ENCODE assay signal across 8 mouse cellular contexts in the genomic region with DNA sequence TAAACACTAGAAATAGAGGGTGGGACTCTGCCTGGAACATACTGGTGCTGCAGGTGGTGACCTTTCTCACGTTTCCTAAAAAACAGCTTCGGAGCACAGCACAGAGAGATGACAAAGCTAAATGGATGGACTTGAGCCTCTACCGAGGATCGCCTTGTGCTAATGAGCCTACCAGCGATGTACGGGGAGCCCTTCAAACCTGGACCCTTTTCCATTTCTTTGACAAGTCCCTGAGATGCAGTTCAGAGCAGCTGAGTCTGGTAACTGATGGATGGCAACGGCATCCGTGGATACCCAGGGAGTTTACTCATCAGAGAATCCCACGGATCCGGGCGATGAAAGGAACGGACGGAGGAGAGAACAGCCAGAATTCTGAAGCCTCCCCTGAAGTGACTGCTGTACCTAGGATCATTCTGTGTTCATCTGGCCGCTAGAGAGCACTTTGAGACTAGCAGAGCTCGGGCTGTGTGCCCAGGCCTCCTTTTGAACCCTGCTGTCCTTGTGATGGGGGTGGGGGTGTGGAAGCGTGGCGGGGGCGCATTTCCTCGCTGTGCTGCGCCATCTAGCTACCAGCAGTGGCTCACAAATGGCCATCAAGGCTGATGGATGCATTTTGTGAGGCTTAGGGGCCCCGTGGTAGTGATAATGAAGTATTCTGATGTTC. TPM values are rescaled to one million over a fixed set of nuclear protein-coding genes. Genes with fewer than 3 reads are reported as not detected.
DNase-seq lines count a peak whose midpoint lies in the region; ATAC-seq lines count a peak whose summit lies in the region.

No protein-coding gene starts in this region.

- DNase-seq in adrenal gland, adult 18-20 months (ENCODE audit: low spot score in 2 of 2): peak; percentile 35 to 44
- peak; percentile 78 to 82 for DNase-seq in cerebellum, postnatal 36 days
- DNase-seq in frontal cortex, postnatal 25 days (ENCODE audit: low spot score in 2 of 2): peak; percentile 56 to 72
- peak; percentile 77 for DNase-seq in hindbrain, embryonic 11.5 days (ENCODE audit: low spot score)
- DNase-seq in layer of hippocampus, adult 9-11 months: peak; percentile 76
- peak; percentile 84 for DNase-seq in retina, embryonic 14.5 days (ENCODE audit: low spot score)
- no peak for DNase-seq in spleen, adult 18-20 months

- peak; percentile 94 for ATAC-seq in hindbrain, embryonic 11.5 days (ENCODE audit: low FRiP score)
- peak; percentile 91; the same call in 1 of the 2 replicates for ATAC-seq in lung, embryonic 15.5 days (ENCODE audit: borderline replicate concordance, extremely low read depth, low FRiP score, low TSS enrichment)

- H3K4me3 ChIP-seq in hindbrain, embryonic 11.5 days (ENCODE audit: low read depth, low read length): 0 out of 2 replicates have a peak overlapping the region, but pooled peaks have one; percentile 10
- H3K4me3 ChIP-seq in lung, embryonic 15.5 days: peak overlapping the region; percentile 32

- H3K4me1 ChIP-seq in hindbrain, embryonic 11.5 days (replicated peaks; ENCODE audit: control insufficient read depth, insufficient read depth, low read length): no peaks in the 10 kb centered on the region
- peaks cover 11% of the 10 kb centered on the region for H3K4me1 ChIP-seq in lung, embryonic 15.5 days

- H3K27ac ChIP-seq in hindbrain, embryonic 11.5 days (ENCODE audit: low read depth, low read length): no peak overlapping the region
- H3K27ac ChIP-seq in lung, embryonic 15.5 days: no peak overlapping the region

- H3K9me3 ChIP-seq in hindbrain, embryonic 11.5 days (ENCODE audit: control insufficient read depth, low read length): no peaks in the 10 kb centered on the region
- no peaks in the 10 kb centered on the region for H3K9me3 ChIP-seq in lung, embryonic 15.5 days

- H3K4me2 ChIP-seq in hindbrain, embryonic 11.5 days (replicated peaks; ENCODE audit: low read depth, low read length): peak overlapping the region; percentile 36
- peak overlapping the region; percentile 62 for H3K4me2 ChIP-seq in lung, embryonic 15.5 days

- H3K36me3 ChIP-seq in hindbrain, embryonic 11.5 days (ENCODE audit: control insufficient read depth, insufficient read depth, low read length): no peaks in the 10 kb centered on the region
- no peaks in the 10 kb centered on the region for H3K36me3 ChIP-seq in lung, embryonic 15.5 days

- WGBS in hindbrain, embryonic 11.5 days: 12% methylated on average over 21 of the region's 21 CpGs
- WGBS in lung, embryonic 15.5 days: 11% methylated on average over 21 of the region's 21 CpGs

- H3K9ac ChIP-seq in hindbrain, embryonic 11.5 days (ENCODE audit: low read depth, low read length): peak overlapping the region; percentile 8; the same call in 1 of the 2 replicates
- 0 out of 2 replicates have a peak overlapping the region, but pooled peaks have one; percentile 28 for H3K9ac ChIP-seq in lung, embryonic 15.5 days

- H3K27me3 ChIP-seq in hindbrain, embryonic 11.5 days (ENCODE audit: control insufficient read depth, insufficient read depth, low read length): no peaks in the 10 kb centered on the region
- no peaks in the 10 kb centered on the region for H3K27me3 ChIP-seq in lung, embryonic 15.5 days

RNA-seq across cellular contexts. Expression of a gene that starts 1.6 kb away (rescaled TPM):
- total RNA-seq in adrenal gland, adult 18-20 months (2021): 1 to 10 TPM in 1 of 2 experiments, under 1 TPM in 1; 0.96 to 2.9 TPM
- polyA plus RNA-seq in hindbrain, embryonic 11.5 days (2014; fragmentation: Nextera tagmentation; extraction: Ambion mirVana): 30.8 and 31.4 TPM in 2 replicates
- 19.9 and 20.1 TPM in 2 replicates for polyA plus RNA-seq in lung, embryonic 15.5 days (2015; fragmentation: Nextera tagmentation; extraction: Ambion mirVana)

Comparison
In these comparisons a context has a peak if more than half of its experiments do, and no peak if none do; other contexts are left out.
1. DNase-seq: peak in adrenal gland, adult 18-20 months (2 of 2), cerebellum, postnatal 36 days (2 of 2), frontal cortex, postnatal 25 days (2 of 2), hindbrain, embryonic 11.5 days (single experiment), layer of hippocampus, adult 9-11 months (single experiment) and retina, embryonic 14.5 days (single experiment); none in spleen, adult 18-20 months (0 of 2).